Mouse (Mus musculus): ENCODE data around the gene Txnrd2.

Gene Txnrd2

GRCm38 (mm10) chr16:18418756-18419602 is 7.2 kb upstream of the Txnrd2 start:
- no peak for DNase-seq (ENCODE audit: low spot score)

DNA sequence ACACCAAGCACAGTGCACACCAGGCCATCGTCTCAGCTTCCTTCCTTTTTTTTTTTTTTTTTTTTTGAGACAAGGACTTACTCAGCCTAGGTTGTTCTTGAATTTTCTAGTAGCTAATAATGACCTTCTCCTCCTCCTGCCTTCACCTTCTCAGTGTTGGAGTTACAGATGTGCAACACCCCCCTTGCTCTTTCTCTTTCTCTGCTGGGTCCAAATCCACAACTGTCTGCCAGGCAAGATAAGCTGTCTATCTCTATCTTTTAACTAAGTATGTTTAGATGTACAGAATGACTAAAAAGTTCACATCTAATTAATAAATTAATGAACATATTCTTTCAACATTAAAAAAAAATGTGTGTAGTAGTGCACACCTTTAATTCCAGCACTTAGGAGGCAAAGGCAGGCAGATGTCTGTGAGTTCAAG is 6.6 kb upstream of the Txnrd2 start:
- no peak for DNase-seq (ENCODE audit: low spot score)

DNA sequence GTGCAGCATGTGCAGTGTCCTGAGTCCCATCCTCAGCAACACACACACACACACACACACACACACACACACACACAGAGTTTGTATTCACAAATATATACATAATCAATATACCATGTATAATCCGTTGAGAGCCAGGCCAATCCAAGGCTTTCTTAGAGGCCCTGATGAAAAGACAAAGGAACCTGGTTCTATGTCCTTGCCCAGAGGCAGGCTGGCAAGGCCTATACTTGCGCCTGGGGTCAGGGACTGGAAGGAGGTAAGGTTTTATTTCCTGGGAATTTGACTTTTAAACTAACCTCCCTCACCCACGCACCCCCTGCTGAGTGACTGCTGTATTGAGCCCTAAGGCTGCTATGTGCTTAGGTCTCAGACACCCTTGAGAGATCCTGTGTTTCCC is 5.6 kb upstream of the Txnrd2 start:
- no peak for DNase-seq (ENCODE audit: low spot score)

GRCm38 (mm10) chr16:18423203-18423914 is 2.8 kb upstream of the Txnrd2 start:
- DNase-seq (ENCODE audit: low spot score): no peak

- DNase-seq (ENCODE audit: low spot score): no peak
These were observed 2.3 kb upstream of the Txnrd2 start for GRCm38 (mm10) chr16:18423915-18424265.

DNA sequence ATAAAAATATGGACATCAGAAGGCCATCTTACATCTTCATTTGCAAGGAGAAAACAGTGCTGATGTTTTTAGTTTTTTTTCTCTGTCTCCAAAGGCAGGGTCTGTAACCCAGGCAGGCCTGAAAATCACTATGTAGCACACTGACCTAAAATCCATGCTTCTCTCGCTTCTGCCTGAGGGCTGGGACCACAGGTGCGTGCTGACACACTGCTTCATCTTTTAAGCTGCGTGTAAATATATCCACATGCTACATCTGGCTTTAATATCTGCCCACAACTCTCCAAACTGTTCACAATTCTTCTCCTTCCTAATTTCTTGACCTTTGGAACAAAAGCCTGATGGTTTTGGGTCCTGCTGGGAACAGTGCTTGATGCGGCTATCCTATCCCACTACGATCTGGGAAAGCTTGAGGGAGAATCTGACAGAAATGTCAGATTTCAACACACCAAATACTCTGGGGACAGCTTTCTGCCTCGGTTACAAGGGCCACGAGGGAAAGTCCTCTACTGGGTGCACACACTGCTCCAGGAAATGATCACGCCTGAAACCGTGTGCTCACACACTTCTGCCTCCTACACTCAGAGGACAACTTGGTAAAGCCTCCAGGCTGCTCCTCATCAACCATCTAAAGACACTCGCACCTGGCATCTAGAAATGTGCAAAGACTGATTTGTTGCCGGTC is 1.7 kb upstream of the Txnrd2 start:
- DNase-seq (ENCODE audit: low spot score): no peak

- DNase-seq (ENCODE audit: low spot score): no peak
These were observed 539 bp upstream of the Txnrd2 start for GRCm38 (mm10) chr16:18425475-18426214.

GRCm38 (mm10) chr16:18426802-18427280 is 657 bp downstream of the Txnrd2 start, which contains the start of gene Comt:
Gene Comt (minus strand): TSS chr16:18426852.
- DNase-seq (ENCODE audit: low spot score): no peak

- no peak for DNase-seq (ENCODE audit: low spot score)
These were observed 1.9 kb downstream of the Txnrd2 start for GRCm38 (mm10) chr16:18428011-18428515.

GRCm38 (mm10) chr16:18428516-18429042 is 2.4 kb downstream of the Txnrd2 start:
- no peak for DNase-seq (ENCODE audit: low spot score)

- DNase-seq (ENCODE audit: low spot score): no peak
These were observed 3.5 kb downstream of the Txnrd2 start for GRCm38 (mm10) chr16:18429641-18430040.

GRCm38 (mm10) chr16:18430641-18431212 is 4.5 kb downstream of the Txnrd2 start:
- DNase-seq (ENCODE audit: low spot score): no peak

DNA sequence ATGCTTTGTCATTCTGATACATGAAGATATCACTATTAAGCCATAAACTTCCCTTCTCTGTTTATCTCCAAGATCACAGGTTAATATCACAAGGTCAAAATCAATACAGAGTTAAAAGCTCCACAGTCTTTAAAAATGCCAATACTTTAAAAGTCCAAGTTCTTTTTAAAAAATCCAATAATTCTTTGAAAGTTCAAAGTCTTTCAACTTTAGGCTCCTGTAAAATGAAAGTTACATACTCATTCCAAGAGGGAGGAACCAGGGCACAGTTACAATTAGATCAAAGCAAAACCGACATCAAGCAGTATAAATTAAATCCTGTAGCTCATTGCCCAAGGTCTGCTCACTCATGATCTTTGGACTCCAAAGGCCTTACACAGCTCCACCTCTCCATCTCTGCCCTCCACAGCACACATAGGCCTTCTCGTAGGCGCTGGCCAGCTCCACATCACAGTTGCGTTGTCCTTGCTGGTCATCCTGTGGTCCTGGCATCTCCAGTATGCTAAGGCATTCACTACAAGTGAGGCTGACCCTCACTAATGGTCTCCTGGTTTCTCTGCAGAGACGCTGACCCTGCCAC is 7.2 kb downstream of the Txnrd2 start:
- DNase-seq (ENCODE audit: low spot score): no peak

DNA sequence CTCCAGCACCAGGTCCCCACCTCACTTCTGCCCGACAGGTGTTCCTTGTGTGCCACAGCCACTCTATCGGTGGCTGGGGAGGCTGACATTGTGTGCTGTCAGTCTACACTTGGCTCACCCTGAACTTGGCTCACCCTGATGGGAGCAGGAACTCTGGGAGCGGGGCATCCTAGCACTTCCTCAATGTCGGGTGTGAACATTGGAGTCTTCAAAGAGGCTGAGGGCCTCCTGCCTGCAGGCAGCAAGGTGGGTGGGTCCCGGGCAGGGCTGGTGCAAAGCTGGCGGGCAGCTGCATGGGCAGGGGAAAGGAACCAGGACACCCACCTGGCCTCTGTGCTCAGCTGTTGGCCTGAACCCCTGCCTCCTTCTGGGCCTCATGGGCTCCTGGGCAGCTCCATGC is 9.9 kb downstream of the Txnrd2 start:
- no peak for DNase-seq (ENCODE audit: low spot score)

GRCm38 (mm10) chr16:18443385-18443841 is 17.2 kb downstream of the Txnrd2 start:
- peak; percentile 98 for DNase-seq (ENCODE audit: low spot score)

DNA sequence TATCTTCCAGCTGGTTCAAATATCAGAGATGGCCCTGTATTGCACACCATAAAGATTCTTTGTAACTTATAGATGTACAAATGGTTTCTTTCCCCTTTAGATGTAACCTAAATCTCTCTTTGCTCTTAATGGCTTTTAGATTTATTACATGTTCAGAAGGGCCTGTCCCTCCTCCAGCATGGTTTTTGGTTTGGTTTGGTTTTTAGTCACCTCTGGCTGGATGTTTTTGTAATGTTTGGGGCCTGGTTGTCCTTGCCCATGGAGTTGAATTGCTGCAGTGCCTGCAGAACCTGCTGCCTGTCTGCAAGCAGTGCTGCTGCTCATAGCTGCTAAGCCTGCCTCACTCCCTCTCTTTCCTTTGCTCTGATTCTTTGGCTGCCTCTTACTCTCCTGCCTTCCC is 21.1 kb downstream of the Txnrd2 start:
- no peak for DNase-seq (ENCODE audit: low spot score)

DNA sequence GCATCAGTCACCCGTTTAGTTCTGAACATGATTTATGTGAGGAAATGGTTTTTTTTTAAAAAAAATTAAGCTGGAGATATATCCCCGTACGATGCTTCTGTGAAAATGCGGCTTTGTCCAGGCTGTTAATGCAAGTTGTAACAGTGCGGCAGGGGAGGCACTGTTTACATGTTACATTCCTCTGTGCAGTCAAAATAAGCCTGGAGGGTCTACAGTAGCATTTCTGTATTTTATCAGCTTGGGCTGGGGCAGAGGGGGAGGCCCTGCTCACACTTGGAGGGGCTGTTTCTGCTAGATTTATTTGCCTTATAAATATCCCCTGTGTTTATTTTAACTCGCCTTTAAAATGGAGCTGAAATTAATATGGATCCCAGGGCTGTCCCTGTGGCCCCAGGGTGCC is 21.9 kb downstream of the Txnrd2 start:
- no peak for DNase-seq (ENCODE audit: low spot score)

GRCm38 (mm10) chr16:18449005-18449404 is 22.8 kb downstream of the Txnrd2 start:
- no peak for DNase-seq (ENCODE audit: low spot score)

DNA sequence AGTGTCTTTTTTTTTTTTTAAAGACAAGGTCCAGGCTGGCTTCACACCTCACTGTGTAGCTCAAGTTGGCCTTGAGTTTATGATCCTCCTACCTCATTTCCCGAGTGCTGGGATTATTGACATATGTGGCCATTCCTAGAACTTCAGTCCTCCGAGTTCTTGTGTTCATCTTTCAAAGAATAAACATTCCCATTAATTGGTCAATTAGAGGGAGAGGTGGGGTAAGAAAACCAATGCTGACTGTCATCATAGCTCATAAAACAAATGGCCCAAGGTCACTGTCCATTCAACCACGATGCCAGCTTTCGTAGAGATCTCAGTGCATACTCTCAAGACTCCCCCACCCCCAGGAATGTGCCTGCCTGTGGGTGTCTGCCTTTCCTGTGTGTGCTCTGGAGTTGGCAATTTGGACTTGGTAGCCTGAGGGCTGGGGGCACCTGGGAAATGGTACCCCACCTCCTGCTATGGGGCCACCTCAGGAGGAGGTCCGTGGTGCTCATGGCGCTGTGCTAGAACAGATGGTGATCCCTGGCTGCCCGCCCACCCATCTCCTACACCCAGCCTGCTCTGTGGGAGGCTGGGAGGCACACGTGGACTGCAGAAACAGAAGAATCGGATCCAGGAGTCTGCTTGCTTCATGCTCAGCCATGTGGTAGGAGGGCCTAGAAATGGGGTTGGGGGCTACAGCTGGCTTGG is 25.4 kb downstream of the Txnrd2 start:
- peak; percentile 62 for DNase-seq (ENCODE audit: low spot score)

DNA sequence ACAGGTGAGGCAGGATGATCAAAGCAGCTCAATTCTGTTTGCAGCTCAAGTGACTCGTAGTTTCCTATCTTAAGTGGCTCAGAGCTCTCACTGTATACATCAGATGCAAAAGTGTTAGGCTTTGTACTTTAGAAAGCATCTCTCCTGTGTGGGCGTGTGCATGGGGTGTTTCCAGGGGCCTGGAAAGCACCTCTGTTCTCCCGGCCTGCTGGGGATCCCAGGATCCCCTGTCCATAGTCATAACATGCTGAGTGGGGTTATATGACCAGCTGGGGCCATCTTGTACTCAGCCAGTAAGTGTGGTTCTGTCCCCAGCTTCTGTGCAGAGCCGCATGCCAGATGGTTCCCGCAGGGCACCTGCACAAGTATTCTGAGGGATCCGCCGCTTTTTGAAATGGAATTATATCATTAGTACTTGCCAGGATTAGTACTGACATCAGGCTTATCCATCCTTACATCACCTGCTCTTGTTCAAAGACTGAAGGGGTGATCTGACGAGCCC is 26.2 kb downstream of the Txnrd2 start:
- no peak for DNase-seq (ENCODE audit: low spot score)
